Mouse (Mus musculus) monocyte, adult 5-6 weeks (primary cell): ENCODE measurements at regions not wholly inside any gene's neighbourhood (a gene's known extent, or its start where the extent isn't known, plus 50 kb on each side); places are given as distances from the start of the nearest gene placed in this dataset.

Experiments used
- ATAC-seq: fragments of 153-309, 156-312 bp; replicated peaks from 2 replicates; pipeline ENCODE4 v1.8.0; 2017; ENCODE audit warnings: mild to moderate bottlenecking; ENCODE audit not compliant: low TSS enrichment, insufficient number of reproducible peaks, severe bottlenecking, poor library complexity, low FRiP score

GRCm38 (mm10) chr2:72855276-72855970, 124.8 kb downstream of the Sp3 start:
- ATAC-seq, result no peak

- no peak for ATAC-seq
These were observed 124.1 kb downstream of the Sp3 start for GRCm38 (mm10) chr2:72855971-72856755.

DNA sequence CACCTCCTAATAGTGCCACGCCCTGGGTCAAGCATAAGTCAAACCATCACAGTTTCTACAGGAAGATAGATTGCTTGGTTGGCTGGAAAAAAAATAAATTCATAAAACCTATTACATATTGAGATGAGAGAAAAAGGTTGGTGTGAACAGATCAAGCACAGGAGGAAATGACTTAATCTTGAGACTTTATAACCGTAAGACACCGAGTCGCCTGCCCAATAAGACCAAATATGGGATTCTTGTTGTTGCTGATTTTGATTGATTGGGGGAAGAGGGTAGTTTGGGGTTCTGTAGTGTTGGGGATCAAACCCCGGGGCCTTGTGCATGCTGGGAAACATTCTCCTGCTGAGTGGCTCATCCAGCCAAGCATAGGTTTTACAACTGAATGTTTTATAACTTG, 122.9 kb downstream of the Sp3 start:
- ATAC-seq, result no peak

DNA sequence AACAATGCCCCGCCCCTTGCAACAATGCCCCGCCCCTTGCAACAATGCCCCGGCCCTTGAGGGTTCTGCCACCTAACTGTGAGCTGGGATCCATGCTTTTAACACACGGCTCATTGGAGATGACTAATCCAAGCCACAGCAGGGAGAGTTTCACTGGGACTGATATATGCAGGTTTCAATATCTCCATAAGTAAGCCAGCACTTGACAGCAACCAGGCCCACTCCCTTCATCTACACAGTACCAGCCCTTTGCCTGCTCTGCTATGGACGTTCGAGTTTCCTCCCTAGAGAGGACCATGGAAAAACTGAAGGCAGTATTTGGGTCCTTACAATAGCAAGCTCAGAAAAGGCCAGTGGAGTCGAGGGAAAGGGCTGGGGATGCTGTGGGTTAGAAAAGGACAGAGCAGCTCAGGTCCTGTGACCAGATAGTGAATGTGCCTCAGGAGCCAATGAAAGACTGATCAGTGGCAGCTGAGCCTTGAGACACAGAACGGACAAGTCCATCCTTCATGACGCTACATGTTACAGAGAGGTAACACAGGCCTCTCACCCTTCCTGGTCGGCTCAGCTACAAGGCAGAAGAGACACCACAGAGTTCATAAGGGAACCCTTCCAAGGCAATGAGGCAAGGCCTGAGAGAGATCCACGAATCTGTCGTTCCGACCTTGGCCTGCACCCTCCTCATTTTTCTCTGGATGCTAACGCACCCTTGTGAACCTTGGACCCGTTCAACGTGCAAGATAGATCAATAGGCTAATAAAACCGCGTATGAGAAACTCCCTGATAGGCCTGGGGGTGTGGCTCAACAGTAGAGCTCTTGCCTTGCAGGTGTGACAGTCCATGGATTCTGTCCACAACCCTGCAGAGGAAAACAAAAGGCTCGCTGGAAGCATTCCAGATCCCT, 114.5 kb downstream of the Sp3 start:
- no peak for ATAC-seq

- no peak for ATAC-seq
These were observed 113.9 kb downstream of the Sp3 start for GRCm38 (mm10) chr2:72866366-72866688.

DNA sequence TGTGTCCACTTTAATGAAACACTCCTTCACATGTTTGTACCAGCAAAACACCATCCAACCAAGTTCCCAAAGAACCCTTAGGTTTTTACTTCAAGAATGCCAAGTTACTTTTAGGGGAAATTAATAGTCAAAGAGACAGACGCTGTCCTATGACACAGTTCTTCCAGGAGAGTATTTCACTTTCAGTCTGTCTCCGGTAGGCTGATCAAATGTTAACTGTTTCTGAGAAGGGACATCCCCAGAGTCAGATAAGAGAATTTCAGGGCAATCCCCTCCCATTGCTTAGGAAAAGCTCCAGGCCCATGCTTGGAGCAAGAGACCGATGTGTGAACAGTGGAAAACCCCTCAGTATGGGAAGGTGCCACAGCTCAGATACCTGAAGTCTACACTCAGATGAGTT, 112.1 kb downstream of the Sp3 start:
- ATAC-seq, result no peak

- no peak for ATAC-seq
These were observed 108.4 kb downstream of the Sp3 start for GRCm38 (mm10) chr2:72871836-72872235.

GRCm38 (mm10) chr2:72873948-72874347, 106.3 kb downstream of the Sp3 start:
- ATAC-seq, result no peak

DNA sequence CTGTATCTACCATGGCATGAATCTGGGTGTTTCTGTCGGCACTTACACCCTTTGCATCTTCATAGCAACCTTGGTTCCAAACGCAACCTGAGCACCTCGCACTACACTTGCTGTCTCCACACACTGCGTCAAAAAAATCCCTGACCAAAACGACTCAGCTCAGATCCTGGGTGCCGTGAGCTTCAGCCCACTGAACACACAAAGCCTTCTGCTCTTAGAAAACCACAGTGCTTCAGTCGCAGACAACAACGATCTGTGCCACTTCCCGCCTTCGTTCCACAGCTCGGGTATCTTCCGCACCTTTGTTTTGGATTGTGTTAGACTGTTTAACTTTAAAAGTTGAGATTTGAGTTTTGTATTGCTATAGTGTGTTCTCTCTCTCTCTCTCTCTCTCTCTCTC, 105.7 kb downstream of the Sp3 start:
- ATAC-seq, result no peak

DNA sequence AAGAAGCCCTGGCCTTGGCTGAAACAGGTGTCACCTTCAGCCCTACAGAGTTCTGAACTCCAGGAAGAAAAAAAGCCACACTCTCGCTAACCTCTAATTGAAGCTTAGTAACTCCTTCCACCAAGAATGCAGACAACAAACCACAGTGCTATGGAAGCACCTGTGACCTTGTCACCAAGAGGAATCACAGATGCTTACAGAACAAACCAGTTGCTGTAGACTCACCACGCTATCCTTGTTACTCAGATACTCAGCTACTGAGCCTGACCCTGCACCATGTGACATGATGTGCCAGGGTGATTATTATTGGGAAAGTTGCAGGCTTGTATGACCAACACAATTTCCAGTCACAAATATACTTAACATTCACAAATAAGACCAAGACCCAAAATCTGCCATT, 104.6 kb downstream of the Sp3 start:
- ATAC-seq, result no peak

GRCm38 (mm10) chr2:72880016-72880415, 100.2 kb downstream of the Sp3 start:
- no peak for ATAC-seq

GRCm38 (mm10) chr2:72881554-72881953, 98.7 kb downstream of the Sp3 start:
- no peak for ATAC-seq

DNA sequence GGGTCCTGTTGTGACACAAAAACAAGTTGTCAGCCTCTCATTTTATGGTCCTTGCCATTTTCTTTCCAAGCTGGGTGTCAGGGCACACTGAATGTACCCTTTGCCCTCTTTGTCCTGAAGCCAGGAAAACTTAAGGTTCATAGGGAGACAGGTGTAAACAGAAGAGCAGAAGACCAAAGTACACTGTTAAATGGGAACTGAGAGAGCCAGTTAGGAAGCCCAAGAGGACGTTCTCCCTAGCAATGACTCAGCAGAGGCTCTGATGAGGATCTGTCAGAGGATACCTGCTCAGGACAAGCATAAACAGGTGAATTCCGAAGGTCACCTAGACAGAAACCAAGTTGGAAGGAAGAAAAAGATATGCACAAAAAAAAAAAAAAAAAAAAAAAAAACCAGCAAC, 94.0 kb downstream of the Sp3 start:
- no peak for ATAC-seq
